Mouse (Mus musculus): ENCODE measurements at regions not wholly inside any gene's neighbourhood (a gene's known extent, or its start where the extent isn't known, plus 50 kb on each side); places are given as distances from the start of the nearest gene placed in this dataset.

DNA sequence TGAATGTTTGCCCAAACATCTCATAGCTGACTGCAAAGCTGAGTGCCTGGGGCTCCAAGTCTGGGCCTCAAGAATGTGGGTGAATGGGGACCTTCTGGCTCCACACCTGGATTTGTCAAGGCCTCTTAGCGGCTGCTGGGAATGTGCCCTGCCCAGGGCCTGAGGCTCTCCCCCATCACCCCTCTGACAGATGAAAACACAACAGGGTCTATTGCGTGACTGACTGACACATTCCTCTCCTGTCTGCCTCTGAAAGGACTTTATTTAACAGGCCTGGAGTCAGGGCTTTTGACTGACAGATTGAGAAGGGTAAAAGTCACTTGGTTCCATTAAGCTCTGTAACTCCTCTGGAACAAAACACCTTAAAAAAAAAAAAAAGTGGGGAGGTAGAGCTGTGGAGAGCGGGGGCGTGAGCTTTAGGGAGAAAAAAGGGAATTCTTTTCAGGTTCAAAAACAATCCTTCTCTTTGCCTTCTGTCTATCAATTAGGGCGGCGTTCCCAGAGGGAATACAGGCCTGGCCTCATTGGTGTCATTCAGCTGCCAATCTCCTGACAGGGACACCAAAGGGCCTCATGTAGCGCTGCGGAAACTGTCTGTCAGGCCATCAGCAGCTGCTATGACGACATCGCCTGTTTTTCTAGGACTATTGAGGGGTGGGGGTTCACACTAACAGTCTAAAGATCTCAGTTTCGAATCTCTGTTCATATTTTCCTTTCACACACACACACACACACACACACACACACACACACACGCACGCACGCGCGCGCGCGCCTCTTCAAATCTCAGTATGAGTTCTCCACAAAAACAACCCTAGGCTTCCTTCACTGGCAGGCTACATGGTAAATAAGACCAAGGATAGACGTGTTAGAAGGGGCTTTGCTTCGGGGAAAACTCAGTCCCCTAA, 355.4 kb upstream of the Nfe2l3 start:
- DNase-seq (ENCODE audit: low spot score), result no peak
- intact Hi-C loops (cut with DNase I), result no loop called here

DNA sequence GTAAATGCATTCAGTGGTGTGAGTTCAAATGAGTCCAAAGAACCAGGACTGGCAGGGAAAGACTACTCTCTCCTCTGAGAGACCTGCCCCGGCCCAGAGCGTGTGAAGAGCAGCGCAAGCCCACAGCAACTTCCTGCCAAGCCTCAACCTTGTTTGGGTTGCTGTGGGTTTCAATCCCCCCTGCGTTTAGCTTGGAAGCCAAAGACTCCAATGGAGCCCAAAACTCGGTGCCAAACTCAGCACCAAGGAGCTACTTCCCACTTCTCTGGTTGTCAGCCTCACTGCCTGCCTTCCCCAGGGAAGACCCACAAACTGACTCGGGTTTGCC, 354.7 kb upstream of the Nfe2l3 start:
- peak; percentile 23 for DNase-seq (ENCODE audit: low spot score)

GRCm38 (mm10) chr6:51078353-51078966, 354.0 kb upstream of the Nfe2l3 start:
- intact Hi-C loops (cut with DNase I), result no loop called here
- no peak for DNase-seq (ENCODE audit: low spot score)

More for the DNA sequence above, 354.7 kb upstream of the Nfe2l3 start:
- intact Hi-C loops (cut with DNase I), result no loop called here

- intact Hi-C loops (cut with DNase I), result no loop called here
- DNase-seq (ENCODE audit: low spot score), result no peak
Observed at GRCm38 (mm10) chr6:51078967-51079355, 353.5 kb upstream of the Nfe2l3 start.

DNA sequence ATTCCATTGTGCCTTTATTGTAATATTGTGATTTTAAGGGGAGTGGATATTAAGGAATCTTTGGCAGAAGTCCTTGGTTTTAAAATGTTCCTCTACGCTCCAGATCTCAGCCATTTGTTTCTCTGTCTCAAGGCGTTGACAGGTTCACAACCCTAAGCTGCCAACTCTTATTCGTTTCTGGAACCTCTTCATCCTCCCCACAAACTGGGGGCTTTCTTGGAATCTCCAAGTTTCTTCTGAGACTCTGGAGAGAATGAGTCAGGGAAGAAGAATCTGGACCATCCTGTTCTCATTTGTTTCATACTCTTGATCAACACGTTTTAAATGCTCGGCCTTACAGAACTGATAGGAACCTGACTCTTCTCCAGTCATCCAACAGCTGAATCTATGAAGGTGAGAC, 351.4 kb upstream of the Nfe2l3 start:
- peak; percentile 12 for DNase-seq (ENCODE audit: low spot score)
- intact Hi-C loops (cut with DNase I), result no loop called here

DNA sequence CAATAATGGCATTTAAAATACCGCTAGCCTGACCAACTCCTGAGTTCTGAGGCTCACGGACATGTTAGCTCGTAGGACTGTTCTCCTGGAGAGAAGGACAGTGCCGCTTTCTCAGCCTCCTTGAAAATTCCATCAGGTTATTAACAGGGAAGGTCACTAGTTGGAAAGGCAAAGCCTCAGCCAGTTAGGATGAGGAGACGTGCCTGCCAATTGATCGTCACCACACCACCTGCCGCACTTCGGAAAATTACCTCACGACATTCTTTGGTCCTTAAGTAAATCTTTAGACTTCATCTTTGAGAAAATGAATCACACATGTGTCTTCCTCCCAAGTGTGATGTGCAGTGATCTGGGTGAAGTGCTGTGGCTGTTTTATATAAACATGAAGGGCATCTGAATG, 347.8 kb upstream of the Nfe2l3 start:
- intact Hi-C loops (cut with DNase I), result no loop called here

GRCm38 (mm10) chr6:51085547-51085946, 346.9 kb upstream of the Nfe2l3 start:
- intact Hi-C loops (cut with DNase I), result no loop called here
- no peak for DNase-seq (ENCODE audit: low spot score)

More for the DNA sequence above, 347.8 kb upstream of the Nfe2l3 start:
- DNase-seq (ENCODE audit: low spot score), result no peak

- DNase-seq (ENCODE audit: low spot score), result no peak
- intact Hi-C loops (cut with DNase I), result no loop called here
Observed at GRCm38 (mm10) chr6:51086347-51086746, 346.1 kb upstream of the Nfe2l3 start.

DNA sequence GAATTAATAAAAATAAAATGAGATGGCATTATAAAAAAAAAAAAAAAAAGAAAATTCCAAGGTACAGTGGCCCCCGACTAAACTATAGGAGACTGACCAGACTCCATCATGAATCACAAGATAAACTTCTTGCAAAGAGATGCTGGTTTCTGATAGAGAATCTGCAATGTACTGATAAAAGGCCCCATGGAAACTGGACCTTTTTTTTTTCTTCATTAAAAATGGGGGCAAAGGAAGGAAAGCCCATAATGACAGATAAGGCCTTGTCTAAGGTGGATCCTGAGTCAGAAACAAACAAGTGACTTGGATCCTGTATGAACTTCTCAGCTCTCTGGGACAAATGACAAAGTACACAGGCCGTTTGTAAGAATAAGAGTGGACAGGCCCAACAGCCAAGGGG, 344.7 kb upstream of the Nfe2l3 start:
- DNase-seq (ENCODE audit: low spot score), result no peak
- intact Hi-C loops (cut with DNase I), result no loop called here

- no peak for DNase-seq (ENCODE audit: low spot score)
- intact Hi-C loops (cut with DNase I), result no loop called here
Observed at GRCm38 (mm10) chr6:51088641-51089372, 343.7 kb upstream of the Nfe2l3 start.

GRCm38 (mm10) chr6:51093196-51093595, 339.3 kb upstream of the Nfe2l3 start:
- no peak for DNase-seq (ENCODE audit: low spot score)
- intact Hi-C loops (cut with DNase I), result no loop called here

- intact Hi-C loops (cut with DNase I), result no loop called here
- DNase-seq (ENCODE audit: low spot score), result no peak
Observed at GRCm38 (mm10) chr6:51094304-51094703, 338.2 kb upstream of the Nfe2l3 start.

GRCm38 (mm10) chr6:51097488-51097887, 335.0 kb upstream of the Nfe2l3 start:
- intact Hi-C loops (cut with DNase I), result no loop called here
- DNase-seq (ENCODE audit: low spot score), result no peak

DNA sequence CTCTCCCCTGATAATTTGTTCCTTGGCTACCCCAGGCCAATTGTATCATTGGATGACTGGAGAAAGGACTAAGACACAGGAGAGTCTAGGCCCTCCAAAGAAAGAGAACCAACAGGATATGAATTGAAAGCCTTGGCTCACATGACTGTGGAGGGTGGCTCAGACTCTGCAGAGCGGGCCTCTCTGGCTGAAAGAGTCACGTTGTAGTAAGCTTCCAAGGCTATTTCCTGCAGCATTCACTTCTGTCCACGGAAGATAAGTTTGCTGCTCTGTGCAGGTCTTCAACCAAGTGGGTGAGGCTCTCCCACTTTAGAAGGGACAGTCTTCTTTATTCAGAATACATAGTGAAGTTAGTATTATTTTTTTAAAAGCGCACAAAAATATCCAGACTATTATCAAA, 332.1 kb upstream of the Nfe2l3 start:
- DNase-seq (ENCODE audit: low spot score), result no peak
- intact Hi-C loops (cut with DNase I), result loop anchor here (5.0 kb wide), 1 partner anchor 62 kb away; no protein-coding TSS in a partner anchor

GRCm38 (mm10) chr6:51103236-51103635, 329.2 kb upstream of the Nfe2l3 start:
- peak; percentile 42 for DNase-seq (ENCODE audit: low spot score)

DNA sequence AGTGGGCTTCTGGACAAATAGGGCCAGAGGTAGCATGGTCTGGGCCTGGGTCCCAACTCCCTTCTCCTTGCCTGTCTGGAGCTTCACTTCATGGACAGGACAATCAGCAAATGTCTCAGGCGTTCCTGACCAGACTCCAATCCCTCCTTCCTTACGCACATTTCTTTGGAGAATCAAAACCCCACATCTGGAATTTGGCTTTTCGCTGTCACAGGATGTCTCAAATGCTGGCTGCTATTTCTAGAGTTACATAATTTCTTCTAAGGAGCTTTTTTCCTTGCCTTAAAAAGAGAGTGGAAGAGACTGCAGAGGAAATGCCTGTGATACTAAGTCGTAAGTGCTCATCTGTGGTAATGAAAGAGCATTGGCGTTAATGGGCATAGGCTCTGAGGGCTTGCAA, 328.1 kb upstream of the Nfe2l3 start:
- intact Hi-C loops (cut with DNase I), result loop anchor here (5.0 kb wide), 1 partner anchor 58 kb away; no protein-coding TSS in a partner anchor
- DNase-seq (ENCODE audit: low spot score), result peak; percentile 14

More at GRCm38 (mm10) chr6:51103236-51103635, 329.2 kb upstream of the Nfe2l3 start:
- intact Hi-C loops (cut with DNase I), result loop anchor here (5.0 kb wide), 1 partner anchor 59 kb away; no protein-coding TSS in a partner anchor

GRCm38 (mm10) chr6:51108336-51108956, 324.0 kb upstream of the Nfe2l3 start:
- intact Hi-C loops (cut with DNase I), result no loop called here
- no peak for DNase-seq (ENCODE audit: low spot score)

DNA sequence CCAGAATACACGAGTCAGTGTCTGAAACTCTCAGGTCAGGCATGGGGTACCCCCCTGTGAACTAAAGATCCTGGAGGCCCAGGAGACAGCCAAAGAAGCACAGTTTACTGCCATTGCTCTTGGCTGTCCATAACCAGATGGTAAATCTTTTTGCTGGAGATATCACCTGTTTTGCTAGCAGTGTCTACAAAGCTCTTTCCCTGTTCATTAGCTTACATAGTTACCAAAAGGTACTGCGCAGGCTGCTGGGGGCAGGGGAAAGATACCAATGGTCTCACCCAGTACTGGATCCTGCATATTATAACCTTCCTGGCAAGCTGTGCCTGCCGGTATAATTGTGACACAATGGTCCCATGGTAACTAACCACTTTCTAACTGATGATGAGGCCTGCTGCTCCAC, 321.9 kb upstream of the Nfe2l3 start:
- intact Hi-C loops (cut with DNase I), result no loop called here
- no peak for DNase-seq (ENCODE audit: low spot score)

DNA sequence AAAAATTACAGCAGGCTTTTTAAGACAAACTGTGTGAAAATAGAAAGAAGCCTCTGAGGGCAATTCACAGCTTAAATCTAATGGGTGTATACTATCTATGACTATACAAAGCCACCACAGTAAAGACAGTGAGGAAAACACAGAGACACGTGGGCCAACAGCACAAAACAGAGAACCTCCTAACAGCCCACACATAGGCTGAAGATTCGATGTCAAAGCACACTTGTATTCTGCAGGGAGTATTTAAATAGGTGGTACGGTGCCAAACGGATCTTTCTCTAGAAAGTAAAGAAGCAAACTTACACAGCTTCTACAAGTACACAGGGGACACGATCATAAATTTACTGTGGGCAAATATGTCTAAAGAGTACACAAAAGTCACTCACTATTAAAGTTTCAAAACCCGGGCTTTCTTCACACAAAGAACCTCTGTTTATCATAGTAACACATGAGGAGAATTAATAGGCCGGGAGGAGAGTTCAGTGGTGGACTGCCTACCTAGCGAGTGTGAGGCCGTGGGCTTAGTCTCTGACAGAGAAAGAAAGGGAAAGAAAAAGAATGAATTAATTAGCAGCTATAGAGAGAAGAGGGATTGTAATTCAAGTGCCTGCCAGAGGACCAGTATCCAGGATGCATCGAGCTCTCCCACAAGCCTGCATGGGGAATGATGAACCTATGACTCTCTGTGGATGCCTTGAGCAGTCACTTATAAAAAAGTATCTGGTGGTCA, 317.7 kb upstream of the Nfe2l3 start:
- no peak for DNase-seq (ENCODE audit: low spot score)
- intact Hi-C loops (cut with DNase I), result no loop called here

Measured in heart, postnatal 25 days (tissue).